Mouse (Mus musculus) embryo, embryonic 11 days (tissue): ENCODE results near the gene AI413582.

Experiments used
- DNase-seq: peaks from one replicate; pipeline ENCODE4 v3.0.0-alpha.2; 2015

The AI413582 gene

DNA sequence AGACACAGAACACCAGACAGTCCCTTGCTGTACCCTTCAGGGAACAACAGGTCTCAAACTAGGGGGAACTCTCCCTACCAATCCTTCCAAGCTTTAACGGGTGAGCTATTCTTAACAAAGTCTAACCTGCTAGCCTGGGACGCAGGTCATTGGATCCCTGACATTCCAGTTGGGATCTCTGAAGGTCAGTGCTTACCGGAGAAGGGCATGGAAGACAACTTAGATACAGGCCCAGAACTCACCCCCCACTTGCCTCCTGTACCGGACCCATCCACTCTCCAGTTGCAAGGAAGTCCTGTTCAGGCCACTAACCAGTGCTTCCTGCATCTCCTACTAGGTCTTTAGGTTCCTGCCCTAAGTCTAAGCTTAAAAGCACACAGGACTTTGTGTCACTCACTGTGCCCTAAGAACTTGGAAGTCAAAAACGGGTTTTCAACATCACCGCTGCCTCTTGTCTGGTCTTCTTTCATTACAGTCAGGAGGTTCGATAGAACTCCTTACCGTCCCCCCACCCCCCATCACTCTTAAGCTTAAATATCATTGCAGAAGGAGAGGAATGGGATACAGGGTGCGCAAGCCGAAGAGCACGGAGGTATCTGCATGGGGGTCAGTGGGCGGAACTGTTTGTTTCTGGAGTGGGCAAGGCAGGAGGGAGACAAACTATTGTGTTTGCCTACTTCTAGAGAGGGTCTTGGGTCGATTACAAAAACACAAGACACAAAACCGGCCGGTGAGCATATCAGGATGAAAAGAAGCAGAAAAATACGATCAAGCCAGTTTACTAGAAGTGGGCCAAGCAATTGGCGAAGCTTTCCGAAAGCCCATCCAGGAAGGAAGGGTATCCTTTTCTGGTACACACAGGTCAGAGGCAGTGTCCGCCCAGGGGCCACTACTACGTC is 11.2 kb downstream of the AI413582 start:
- DNase-seq = no peak

DNA sequence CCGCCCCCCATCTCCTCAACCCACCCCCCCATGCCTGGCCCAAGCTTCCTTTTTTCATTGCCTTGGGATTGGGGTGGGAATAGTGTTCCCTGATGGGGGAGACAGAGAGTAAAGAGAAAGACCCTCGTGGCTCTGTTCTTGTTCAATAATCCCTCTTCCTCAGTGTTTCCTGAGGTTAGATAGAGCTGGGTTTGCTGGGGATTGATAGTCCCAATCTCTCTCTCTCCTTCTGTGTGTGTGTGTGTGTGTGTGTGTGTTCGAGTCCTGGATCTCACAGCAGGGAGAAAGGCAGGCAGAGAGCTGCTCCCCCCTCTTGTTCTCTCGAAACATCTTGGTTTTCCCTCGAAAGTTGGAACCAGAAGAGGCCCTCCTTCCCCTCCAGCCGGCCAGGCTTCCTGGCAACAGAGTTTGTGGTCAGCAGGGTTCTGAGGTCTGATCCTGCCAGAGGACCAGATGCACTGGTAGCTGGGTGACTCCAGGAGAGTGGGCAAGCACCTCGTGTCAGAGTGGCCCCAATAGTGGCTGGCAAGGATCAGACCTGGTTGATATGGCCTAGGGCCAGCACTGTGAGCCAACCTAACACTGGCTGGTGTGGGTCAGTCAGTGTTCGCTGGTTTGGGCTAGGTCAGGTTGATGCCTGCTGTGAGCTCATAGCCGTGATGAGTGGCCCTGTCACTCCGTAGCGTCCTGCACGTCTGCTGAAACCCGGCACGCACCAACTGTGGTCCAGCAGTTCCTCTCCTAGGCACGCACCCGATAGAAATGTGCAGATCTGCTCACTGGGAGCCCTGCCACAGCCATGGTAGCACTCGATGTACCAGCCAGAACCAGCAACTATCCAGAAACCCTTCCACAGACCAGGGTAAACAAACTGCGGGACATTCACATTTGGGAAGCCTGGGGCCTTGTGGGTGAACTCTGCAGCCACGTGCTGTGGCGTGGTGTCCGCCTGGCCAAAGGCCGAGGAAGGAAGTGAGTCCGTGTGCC is 13.0 kb downstream of the AI413582 start:
- no peak for DNase-seq

DNA sequence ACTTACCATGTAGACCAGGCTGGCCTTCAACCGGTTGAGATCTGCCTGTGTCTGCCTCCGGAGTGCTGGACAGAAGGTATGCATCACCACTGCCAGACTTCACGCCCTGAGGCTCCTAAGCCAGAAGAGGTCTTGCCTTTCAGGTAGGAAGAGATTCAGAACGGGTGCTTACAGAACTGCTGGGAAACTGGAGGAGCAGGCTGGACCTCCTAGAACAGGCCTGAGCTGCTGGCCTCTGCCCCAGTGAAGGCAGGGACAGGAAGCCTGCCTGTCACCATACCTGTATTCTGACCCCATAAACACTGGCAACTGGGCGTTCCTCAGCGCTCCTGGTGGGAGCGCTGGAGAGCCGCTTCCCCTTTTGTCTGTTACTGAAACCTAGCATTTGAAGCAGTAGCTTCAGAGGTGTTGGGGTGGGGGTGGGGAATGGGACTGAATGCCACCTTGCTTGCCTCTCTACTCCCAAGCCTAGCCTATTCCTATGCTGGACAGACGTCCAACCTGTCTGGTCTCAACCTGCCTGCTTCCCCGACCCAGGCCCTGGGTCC is 14.1 kb downstream of the AI413582 start:
- DNase-seq = no peak

DNA sequence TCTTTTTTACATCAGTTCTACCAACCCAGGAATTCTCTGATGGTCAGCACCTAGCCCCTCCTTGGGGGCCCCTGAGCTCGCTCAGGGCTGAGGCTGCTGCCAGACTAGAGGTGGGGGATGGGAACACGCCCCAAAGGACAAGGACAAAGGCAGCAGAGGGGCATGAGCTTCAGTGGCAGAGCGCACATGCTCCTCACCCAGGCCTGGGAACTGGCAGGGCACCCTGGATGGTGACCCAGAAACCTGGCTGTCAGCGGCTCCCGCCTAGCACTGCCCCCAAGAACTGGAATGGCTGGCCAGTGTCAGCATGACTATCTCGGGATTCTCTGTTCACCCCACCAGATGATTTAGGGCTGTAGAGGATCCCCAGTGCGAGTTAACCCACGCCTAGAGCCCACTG is 16.3 kb downstream of the AI413582 start:
- DNase-seq = no peak

DNA sequence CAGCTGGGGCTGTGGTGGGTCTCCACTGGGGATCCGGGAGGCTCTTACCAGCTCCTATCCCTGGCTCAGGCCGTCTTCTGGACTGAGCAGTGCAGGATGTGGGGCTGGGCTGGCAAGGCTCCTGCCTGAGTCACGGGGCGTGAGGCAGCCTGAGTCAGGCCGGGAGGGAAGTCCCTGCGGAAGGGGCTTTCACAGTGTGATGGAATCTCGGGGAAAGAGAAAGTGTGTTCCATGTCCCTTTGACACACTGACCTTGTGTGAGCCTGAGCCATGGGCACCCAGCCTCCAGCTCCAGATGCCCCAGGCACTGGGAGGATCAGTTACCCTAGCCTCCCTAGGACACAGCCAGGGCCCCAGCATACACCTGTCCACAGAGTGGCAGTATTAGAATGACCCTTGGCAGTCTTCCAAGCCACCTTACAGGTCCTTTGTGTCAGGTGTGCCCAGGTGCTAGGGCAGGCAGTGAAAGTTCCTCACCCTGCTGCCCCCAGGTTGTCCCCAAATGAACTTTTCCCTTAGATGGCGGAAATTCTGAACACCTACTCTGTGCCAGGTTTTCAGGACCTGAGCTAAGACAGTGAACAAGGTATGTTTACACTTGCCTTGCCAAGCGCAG is 18.2 kb downstream of the AI413582 start:
- DNase-seq = no peak

DNA sequence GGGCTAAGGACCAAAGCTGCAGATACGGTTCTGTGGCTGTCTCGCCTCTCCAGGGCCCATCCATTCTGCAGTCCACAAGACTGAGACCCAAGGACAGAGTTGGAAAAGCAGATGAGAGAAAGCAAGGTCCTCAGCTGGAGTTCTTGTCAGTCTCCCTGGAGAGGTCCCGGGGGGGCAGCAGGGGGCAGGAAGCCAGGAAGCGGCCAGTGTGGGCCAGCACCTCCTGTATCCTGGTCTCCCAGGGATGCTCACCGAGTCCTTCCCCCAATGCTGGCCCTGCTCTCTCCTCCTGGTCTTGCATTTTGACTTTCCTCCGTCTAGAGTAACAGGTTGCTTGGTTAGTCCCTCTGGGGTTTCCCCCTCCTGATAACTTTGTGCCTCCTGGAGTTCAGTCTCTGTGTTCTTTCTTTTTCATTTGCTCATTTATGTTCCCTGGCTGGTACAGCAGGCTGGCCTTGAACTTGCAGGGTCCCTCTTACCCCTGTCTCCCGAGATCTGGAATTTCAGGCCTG is 18.9 kb downstream of the AI413582 start:
- DNase-seq = no peak

DNA sequence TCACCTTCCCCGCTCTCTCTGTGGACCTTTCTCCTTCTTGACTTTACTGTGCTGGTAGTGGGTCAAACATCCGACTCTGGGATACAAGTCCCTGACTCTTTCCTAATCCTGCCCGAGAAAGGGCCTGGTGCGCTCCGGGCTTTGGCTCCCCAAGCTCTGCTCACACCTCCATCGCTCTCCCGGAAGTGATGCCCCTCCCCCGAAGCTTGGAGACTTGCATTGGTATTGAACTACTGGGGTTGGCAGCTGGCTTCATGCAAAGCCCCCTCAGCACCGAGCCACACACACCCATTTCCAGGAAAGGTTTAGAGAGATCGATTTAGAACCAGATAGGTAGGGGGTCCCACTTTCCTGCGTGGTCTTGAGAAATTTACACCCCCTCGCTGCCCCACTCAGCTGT is 19.6 kb downstream of the AI413582 start:
- peak; percentile 39 for DNase-seq

DNA sequence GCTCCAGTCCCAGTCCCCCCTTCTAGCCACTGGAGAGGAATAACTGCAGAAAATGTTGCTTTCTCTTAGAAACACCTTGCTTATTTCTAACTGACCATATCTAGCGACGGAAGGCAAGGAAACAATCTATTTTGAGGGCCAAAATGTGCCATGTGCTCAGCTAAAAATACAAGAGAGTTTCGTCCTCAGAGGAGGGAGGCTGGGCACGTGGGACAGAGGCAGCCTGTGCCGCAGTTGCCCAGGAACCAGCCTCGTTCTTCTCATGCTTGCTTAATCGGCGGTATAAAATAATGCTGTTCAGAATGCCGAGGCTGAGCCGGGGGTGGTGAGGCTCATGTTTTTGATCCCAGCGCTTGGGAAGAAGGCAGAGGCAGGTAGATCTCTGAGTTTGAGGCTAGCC is 21.0 kb downstream of the AI413582 start:
- DNase-seq = no peak

DNA sequence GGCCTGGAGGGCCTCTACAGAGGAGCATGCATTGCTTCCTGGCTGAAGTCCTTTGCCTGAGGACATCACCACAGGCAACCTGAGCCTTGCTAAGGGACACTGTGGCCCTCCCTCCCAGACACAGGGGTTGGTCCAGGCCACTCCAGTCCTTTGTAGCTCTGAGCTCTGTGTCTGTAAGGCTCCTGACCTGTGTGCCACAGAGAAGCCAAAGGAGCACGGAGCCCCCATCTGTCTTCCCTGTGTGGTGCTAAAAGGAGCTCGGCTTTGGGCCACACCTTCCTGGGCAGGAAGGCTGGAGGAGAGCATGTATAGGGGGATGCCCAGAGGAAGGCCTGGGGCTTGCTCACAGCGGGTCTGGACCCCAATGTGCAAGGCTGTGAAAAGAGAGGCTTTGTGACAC is 23.6 kb downstream of the AI413582 start:
- no peak for DNase-seq

DNA sequence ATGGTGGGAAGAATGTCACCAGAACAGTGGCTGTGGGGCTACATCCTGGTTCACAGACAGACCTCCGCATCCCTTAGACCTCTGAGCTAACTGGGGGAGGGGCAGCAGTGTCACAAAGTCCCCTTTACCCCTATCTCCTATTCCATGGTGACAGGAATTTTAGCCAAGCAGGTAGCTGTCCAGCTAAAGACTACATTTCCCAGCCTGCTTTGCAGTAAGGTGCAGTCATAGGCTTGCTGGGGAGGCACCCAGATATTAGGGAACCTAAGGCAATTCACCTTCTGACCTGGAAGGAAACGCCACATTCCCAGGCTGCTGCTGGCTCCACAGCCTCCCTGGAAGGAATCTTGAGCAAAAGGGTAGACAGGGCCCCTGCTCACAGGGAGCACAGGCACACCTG is 24.3 kb downstream of the AI413582 start:
- no peak for DNase-seq

DNA sequence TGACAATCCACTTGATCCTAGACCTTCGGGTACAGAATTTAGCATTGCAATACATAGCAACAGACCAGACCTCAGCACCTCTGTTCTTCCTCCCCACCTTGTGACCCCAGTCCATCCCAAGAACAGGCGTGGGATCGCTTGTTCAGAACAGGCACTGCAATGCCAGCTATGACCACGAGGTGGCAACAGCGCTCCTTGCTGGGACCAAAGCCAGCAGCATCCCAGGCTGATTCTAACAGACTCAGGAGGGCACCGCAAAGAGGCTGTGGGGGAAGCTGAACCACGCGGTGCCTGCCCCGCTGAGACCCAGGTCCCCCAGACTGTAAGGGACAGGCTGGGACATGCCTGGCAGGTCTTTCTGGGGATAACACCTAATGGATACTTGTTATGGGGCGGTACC is 30.8 kb downstream of the AI413582 start:
- DNase-seq = peak; percentile 92

DNA sequence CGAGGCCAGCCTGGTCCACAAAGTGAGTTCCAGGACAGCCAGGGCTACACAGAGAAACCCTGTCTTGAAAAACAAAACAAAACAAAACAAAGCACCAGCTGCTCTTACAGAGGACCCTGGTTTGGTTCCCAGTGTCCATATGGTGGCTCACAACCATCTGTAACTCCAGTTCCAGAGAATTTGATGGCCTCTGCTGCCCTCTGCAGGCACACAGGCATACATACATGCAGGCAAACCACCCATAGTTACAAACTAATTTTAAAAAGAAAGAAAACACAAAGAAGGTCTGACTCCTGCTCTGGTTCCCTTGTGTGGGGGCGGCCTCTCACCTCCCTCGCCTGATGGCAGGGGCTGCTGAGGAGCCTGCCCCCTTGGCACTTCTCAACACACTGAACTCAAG is 32.2 kb downstream of the AI413582 start:
- DNase-seq = no peak

DNA sequence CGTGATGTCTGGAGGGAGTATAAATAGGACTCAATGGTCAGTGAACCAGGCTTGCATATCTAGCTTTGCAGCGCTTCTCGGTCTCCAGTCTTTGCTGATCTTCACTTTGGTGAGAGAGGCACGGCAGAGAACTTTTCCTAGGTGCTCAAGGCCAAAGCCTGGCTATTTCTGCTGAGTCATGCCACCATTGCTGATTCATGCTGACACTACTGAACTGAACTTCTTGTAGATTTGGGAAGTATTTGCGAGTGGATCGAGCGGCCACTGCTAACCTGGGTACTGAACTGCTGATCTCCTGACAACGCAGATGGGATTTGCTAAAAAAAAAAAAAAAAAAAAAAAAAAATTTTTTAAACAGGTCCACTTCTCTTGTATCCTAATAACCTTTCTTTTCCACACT is 33.5 kb downstream of the AI413582 start:
- DNase-seq = no peak

DNA sequence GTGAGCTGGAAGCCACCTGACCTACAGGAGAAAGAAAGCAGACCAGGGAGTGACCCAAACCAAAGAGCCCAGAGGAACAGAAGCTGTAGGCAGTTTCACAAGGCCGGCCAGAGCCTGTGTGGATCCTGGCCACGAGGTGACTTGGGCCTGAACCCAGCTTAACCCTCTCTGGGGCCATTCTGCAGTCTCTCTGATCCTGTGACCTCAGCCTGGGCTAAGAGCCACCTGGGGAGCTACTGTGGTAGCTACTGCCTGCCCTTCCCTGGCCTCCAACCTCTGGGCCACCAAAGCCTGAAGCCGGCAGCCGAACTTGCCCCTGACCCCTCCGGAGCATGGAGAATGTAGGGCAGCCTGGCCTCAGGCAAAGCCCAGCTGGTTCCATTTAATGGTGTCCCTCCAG is 36.8 kb downstream of the AI413582 start:
- no peak for DNase-seq

DNA sequence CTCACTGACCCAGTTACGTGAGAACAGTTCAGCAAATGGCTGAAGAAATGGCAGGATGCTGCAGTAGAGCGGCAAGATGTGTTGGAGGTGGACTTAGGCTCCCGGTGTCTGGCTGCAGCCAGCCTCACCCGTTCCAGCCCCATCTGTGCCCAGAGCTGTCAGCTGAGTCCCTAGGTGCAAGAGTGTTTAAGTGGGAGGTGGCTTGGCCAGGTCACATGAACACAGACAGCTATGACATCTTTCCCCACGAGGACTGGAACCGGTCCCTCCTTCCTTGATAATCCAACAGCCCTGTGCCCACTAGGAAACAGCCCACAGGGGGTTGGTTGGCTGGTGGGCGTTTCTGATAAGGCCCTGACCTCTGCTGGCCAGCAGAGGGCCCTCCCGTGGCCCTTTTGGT is 37.5 kb downstream of the AI413582 start:
- DNase-seq = no peak

DNA sequence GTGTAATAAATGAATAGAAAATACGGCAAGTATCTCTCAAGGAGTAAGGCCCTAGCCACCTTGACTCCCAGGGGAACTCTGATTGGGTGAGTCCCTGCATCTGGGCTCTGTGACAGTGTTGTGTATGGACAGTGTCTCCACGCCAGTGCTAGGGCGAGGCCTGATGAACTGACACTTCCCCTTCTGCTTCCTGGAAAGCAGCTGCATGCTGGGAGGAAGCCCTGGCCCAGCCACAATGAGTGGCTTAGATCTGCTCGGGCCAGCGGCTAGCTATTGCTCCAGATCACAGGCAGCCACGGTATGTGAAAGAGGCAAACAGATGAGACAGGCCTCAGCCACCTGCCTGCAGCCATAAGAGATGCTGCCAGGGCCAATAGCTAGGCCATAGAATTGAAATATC is 38.4 kb downstream of the AI413582 start:
- DNase-seq = no peak

DNA sequence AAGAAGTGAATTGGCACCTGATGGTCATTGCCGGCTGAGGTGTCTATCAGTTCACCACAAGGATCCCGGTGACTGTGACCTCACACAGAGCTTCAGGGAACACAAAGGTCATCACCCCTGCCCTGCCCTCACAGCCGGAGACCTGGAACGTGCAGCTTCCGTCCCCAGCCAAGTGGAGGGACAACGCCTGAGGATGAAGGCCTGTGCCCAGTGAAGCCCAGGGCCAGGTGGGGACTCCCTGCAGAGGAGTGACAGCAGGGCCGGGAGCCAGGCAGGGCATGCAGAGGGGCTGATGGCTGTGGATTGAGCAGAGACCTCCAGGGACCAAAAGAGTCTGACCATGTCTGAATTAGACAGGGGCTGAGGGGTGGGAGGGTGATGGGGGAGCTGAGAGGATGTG is 42.4 kb downstream of the AI413582 start:
- DNase-seq = no peak

DNA sequence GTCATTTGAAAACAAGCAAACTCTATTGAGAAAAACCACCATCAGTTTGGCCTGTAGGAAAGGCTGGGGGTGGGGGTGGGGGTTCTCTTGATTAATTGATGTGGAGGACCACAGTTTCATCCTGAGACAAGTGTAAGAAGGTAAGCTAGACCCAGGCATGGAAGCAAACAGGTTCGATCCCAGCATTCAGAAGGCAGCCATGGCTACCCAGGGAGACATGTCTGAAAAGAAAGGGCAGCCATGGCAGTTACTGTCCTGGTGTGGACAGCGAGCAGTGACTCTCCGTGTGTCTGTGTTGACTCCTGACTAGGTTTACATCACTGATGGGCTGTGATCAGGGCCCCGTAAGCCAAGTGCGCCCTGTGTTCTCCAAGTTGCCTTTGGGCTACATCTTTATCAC is 44.3 kb downstream of the AI413582 start, which contains the start of gene Grm4:
Grm4 (minus strand) TSS at position 101 of the 400 bp plus-strand sequence.
- DNase-seq = no peak

DNA sequence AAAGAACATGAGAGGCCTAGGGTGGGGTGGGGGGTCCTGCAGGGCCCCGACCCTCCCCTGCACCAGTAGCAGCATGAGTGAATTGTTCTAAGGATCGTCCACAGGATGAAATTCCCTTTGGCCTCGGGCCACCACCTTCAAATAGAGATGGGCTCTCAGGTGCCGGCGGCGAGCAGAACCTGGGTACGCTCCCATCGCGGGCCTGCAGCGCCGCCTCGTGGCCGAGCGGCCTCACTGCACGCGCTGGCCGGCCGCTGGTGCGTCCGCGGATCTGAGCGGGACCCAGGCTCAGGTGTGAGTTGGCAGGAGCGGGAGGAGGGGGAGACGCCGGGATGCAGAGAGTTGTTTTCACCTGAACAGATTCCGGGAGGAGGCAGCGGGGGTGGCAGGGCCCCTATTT is 45.0 kb downstream of the AI413582 start:
- DNase-seq = peak; percentile 72

DNA sequence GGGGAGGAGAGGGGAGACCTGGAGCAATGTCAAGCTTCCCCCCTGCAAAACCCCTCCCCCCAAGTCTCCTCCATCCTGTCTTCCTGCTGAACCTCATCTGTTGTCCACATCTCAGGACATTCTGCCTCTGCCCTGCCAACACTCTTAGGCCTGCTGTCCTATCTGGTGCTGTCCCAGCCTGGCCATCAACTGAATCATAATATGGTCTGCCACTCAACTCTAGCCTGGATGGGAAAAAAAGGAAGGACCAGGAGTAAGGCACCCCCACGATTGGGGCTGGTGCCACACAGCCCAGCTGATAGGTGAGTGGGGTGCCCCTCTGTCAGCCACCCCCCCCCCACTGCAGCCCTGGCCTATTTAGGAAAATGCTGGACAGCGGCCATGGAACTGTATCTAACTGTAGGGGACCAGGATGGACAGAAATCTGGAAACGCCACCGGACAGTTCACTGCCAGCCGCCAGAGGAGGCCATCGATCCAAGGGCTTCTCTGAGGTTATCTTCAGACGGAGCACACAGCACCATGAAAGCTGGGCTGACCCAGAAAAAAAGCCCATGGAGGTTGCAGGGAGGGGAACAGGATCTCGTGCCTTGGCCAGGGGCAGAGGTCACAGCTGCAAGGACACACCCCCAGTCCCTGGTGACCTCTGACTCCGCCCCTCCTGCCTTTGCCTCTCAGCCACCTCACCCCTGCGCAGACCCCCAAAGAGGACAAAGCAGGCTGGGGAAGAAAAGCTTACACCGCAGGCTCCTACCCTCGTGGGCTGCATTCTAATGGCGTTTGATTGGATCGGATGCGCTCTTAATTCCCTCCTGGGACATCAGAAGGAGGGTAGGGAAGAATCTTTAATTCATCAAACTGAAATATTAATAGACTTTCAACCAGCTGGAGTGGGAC is 46.6 kb downstream of the AI413582 start:
- peak; percentile 69 for DNase-seq

DNA sequence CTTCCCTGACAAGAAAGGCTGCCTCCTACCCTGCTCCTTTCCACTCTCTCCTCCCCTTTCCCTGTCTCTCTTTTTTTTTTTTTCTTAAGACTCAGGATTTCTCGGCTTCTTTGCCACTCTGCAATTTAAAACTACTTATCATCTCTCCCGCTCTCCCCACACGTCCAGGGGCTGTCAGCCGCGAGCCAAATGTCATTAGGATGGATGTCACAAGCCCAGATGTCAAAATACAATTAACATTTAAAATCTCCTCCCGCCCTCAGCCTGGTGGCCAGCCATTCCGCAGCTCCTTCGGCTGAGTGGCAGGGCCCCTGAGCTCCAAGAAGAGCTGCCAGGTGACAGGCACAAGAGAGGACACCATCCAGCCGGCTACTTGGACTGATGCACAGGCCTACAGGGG is 47.3 kb downstream of the AI413582 start:
- no peak for DNase-seq
